Comparison of ENCODE assay signal across 8 mouse cellular contexts in the genomic region with DNA sequence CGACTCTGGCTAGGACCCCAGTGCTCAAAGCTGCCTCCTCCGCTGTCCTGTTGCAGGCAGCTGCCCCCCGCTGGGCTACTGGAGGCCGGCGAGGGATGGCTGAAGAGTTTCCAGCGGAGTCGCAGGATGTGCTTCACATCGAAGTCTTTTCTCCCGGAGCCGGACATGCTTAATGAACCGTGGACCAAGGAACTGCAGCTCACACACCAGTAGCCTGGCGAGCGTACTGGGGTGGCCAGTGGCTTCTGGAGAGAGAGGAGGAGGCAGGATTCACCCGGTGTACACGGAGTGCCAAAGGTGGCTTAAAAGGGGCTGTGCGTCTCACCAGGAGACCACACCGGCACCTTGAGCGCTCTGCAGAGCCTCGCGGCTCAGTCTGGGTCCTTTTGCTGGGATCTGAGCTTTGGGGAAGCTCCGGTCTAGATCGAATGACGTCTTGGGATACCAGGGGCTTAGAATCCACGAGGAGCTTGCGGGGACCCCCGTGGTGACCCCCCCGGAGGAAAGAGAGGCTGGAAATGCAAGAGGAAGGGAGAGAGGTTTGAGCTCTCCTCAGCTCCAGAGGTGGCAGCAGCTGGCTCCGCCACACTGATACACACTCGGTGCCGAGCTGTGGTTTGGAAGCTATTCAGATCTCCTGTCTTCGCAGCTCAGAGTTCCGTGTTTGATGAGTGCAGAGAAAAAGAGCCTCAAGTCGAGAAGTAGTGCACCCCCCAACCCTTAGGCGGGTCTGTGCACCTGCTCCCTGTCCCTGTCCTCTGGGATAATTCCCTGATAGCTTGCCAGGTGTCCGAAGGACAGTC. TPM values are rescaled to one million over a fixed set of nuclear protein-coding genes. Genes with fewer than 3 reads are reported as not detected.
A peak's percentile ranks its signal among the peaks of the same experiment; 100 is the strongest.
DNase-seq lines count a peak whose midpoint lies in the region; ATAC-seq and TF ChIP-seq lines count a peak whose summit lies in the region.

No protein-coding gene starts in this region.

- H3K4me1 ChIP-seq in thymus, adult 2 months (replicated peaks; ENCODE audit: control insufficient read depth, insufficient read depth, low read length): no peaks in the 10 kb centered on the region
- no peaks in the 10 kb centered on the region for H3K4me1 ChIP-seq in hindbrain, postnatal 0 days (ENCODE audit: insufficient read depth, low read length)
- H3K4me1 ChIP-seq in midbrain, embryonic 16.5 days (ENCODE audit: control insufficient read depth, insufficient read depth, low read length): peaks cover 6% of the 10 kb centered on the region

- peak overlapping the region; percentile 71 for H3K9ac ChIP-seq in hindbrain, postnatal 0 days (replicated peaks; ENCODE audit: low read length)
- H3K9ac ChIP-seq in midbrain, embryonic 16.5 days (ENCODE audit: low read depth, low read length): peak overlapping the region; percentile 87

- H3K9me3 ChIP-seq in hindbrain, postnatal 0 days (ENCODE audit: low read length): no peaks in the 10 kb centered on the region
- H3K9me3 ChIP-seq in midbrain, embryonic 16.5 days (replicated peaks; ENCODE audit: control insufficient read depth, low read length, poor library complexity, severe bottlenecking): no peaks in the 10 kb centered on the region

- H3K4me2 ChIP-seq in hindbrain, postnatal 0 days (ENCODE audit: low read depth, low read length): peak overlapping the region; percentile 91
- H3K4me2 ChIP-seq in midbrain, embryonic 16.5 days (ENCODE audit: low read length): peak overlapping the region; percentile 88

- H3K27ac ChIP-seq in thymus, adult 2 months (ENCODE audit: control insufficient read depth, insufficient read depth, low read length): no peak overlapping the region
- H3K27ac ChIP-seq in hindbrain, postnatal 0 days: peak overlapping the region; percentile 80
- H3K27ac ChIP-seq in midbrain, embryonic 16.5 days (ENCODE audit: low read length): peak overlapping the region; percentile 85

- H3K36me3 ChIP-seq in thymus, adult 2 months (ENCODE audit: control insufficient read depth, insufficient read depth, low read length): no peaks in the 10 kb centered on the region
- no peaks in the 10 kb centered on the region for H3K36me3 ChIP-seq in hindbrain, postnatal 0 days (ENCODE audit: insufficient read depth, low read length)
- H3K36me3 ChIP-seq in midbrain, embryonic 16.5 days (ENCODE audit: control insufficient read depth, insufficient read depth, low read length): no peaks in the 10 kb centered on the region

- no peak for TF ChIP-seq CTCF in thymus, adult 2 months (IDR thresholded peaks at IDR 0.05; ENCODE audit: borderline replicate concordance, control insufficient read depth, extremely low read depth, insufficient read depth, low read length, poor library complexity)
- TF ChIP-seq CTCF in hindbrain, postnatal 0 days (IDR thresholded peaks at IDR 0.05; ENCODE audit: low read depth): peak; percentile 23; the same call in 1 of the 2 replicates

- peak; percentile 1 for DNase-seq in cerebellum, adult 8-10 months
- DNase-seq in cerebellum, adult 11-12 months: no peak
- DNase-seq in thymus, postnatal 4 days: peak; percentile 4
- DNase-seq in thymus, adult 2 months: no peak
- peak; percentile 73 for DNase-seq in hindbrain, postnatal 0 days (ENCODE audit: low spot score)
- DNase-seq in adrenal gland, adult (ENCODE audit: inconsistent age in 2 of 2, low spot score in 1 of 2): no peak
- DNase-seq in thymus, postnatal 10 days (ENCODE audit: low spot score in 2 of 2): no peak

- no peaks in the 10 kb centered on the region for H3K27me3 ChIP-seq in thymus, adult 2 months (ENCODE audit: control insufficient read depth, insufficient read depth, low read length)
- H3K27me3 ChIP-seq in hindbrain, postnatal 0 days (ENCODE audit: insufficient read depth, low read length): no peaks in the 10 kb centered on the region
- no peaks in the 10 kb centered on the region for H3K27me3 ChIP-seq in midbrain, embryonic 16.5 days (ENCODE audit: control insufficient read depth, insufficient read depth, low read depth, low read length)

- H3K4me3 ChIP-seq in thymus, adult 2 months (ENCODE audit: control insufficient read depth, insufficient read depth, low read length): no peak overlapping the region
- H3K4me3 ChIP-seq in hindbrain, postnatal 0 days (ENCODE audit: low read length): peak overlapping the region; percentile 66
- peak overlapping the region; percentile 56 for H3K4me3 ChIP-seq in midbrain, embryonic 16.5 days (ENCODE audit: low read depth, low read length)

- no peak for TF ChIP-seq POLR2A in thymus, adult 2 months (IDR thresholded peaks at IDR 0.05; ENCODE audit: control insufficient read depth, extremely low read depth, insufficient read depth, low read length, poor library complexity)

- 7% methylated on average over 35 of the region's 35 CpGs for WGBS in thymus, adult 2 months
- under 1% methylated on average over 35 of the region's 35 CpGs for WGBS in hindbrain, postnatal 0 days
- WGBS in midbrain, embryonic 16.5 days: under 1% methylated on average over 35 of the region's 35 CpGs

- peak; percentile 88 for ATAC-seq in hindbrain, postnatal 0 days
- ATAC-seq in midbrain, embryonic 16.5 days: peak; percentile 93

RNA-seq across cellular contexts. Expression of gene Klhl1, which starts 0.6 kb away (rescaled TPM):
- polyA plus RNA-seq in thymus, adult 2 months (2012; rRNA removed): not detected in 2 replicates
- 10.1 and 10.8 TPM in 2 replicates for total RNA-seq in hindbrain, postnatal 0 days (2014; rRNA removed)
- polyA plus RNA-seq in hindbrain, postnatal 0 days (2015; fragmentation: Nextera tagmentation; extraction: Ambion mirVana): 6.7 and 7.2 TPM in 2 replicates
- 13.7 and 15.3 TPM in 2 replicates for polyA plus RNA-seq in midbrain, embryonic 16.5 days (2015; fragmentation: Nextera tagmentation; extraction: Ambion mirVana)

Comparison
In these comparisons a context has a peak if more than half of its experiments do, and no peak if none do; other contexts are left out.
1. DNase-seq: peak in cerebellum, adult 8-10 months (single experiment), thymus, postnatal 4 days (single experiment) and hindbrain, postnatal 0 days (single experiment); none in cerebellum, adult 11-12 months (single experiment), thymus, adult 2 months (single experiment), adrenal gland, adult (0 of 2) and thymus, postnatal 10 days (0 of 2).